Mouse (Mus musculus) inflammation-experienced regulatory T-cells, adult 6 months (primary cell): ENCODE measurements at regions not wholly inside any gene's neighbourhood (a gene's known extent, or its start where the extent isn't known, plus 50 kb on each side); places are given as distances from the start of the nearest gene placed in this dataset.

ENCODE experiments used
- ATAC-seq: one replicate; pipeline ENCODE4 v1.8.0; 2017

GRCm38 (mm10) chr3:149160833-149161232 is 170.5 kb upstream of the Adgrl2 start:
- no peak for ATAC-seq

GRCm38 (mm10) chr3:149157381-149157780 is 167.0 kb upstream of the Adgrl2 start:
- ATAC-seq: no peak

- no peak for ATAC-seq
Observed at GRCm38 (mm10) chr3:149152312-149152711, 162.0 kb upstream of the Adgrl2 start.

GRCm38 (mm10) chr3:149150796-149151195 is 160.4 kb upstream of the Adgrl2 start:
- ATAC-seq: no peak

- no peak for ATAC-seq
Observed at GRCm38 (mm10) chr3:149148608-149149007, 158.3 kb upstream of the Adgrl2 start.

- ATAC-seq: no peak
Observed at GRCm38 (mm10) chr3:149147916-149148315, 157.6 kb upstream of the Adgrl2 start.

- no peak for ATAC-seq
Observed at GRCm38 (mm10) chr3:149146673-149147072, 156.3 kb upstream of the Adgrl2 start.

- ATAC-seq: no peak
Observed at GRCm38 (mm10) chr3:149140461-149140860, 150.1 kb upstream of the Adgrl2 start.

GRCm38 (mm10) chr3:149134028-149134938 is 143.9 kb upstream of the Adgrl2 start:
- ATAC-seq: no peak

GRCm38 (mm10) chr3:149118806-149119205 is 128.5 kb upstream of the Adgrl2 start:
- no peak for ATAC-seq

GRCm38 (mm10) chr3:149117684-149118056 is 127.3 kb upstream of the Adgrl2 start:
- ATAC-seq: no peak

- ATAC-seq: no peak
Observed at GRCm38 (mm10) chr3:149117018-149117683, 126.8 kb upstream of the Adgrl2 start.

- ATAC-seq: no peak
Observed at GRCm38 (mm10) chr3:149116604-149117003, 126.2 kb upstream of the Adgrl2 start.

- no peak for ATAC-seq
Observed at GRCm38 (mm10) chr3:149115901-149116300, 125.5 kb upstream of the Adgrl2 start.

- no peak for ATAC-seq
Observed at GRCm38 (mm10) chr3:149112878-149113277, 122.5 kb upstream of the Adgrl2 start.

GRCm38 (mm10) chr3:149111529-149112439 is 121.4 kb upstream of the Adgrl2 start:
- ATAC-seq: no peak

- no peak for ATAC-seq
Observed at GRCm38 (mm10) chr3:149110831-149111230, 120.5 kb upstream of the Adgrl2 start.

- no peak for ATAC-seq
Observed at GRCm38 (mm10) chr3:149105709-149106450, 115.5 kb upstream of the Adgrl2 start.

GRCm38 (mm10) chr3:149105181-149105580 is 114.8 kb upstream of the Adgrl2 start:
- ATAC-seq: no peak

- ATAC-seq: no peak
Observed at GRCm38 (mm10) chr3:149104080-149104479, 113.7 kb upstream of the Adgrl2 start.

- ATAC-seq: no peak
Observed at GRCm38 (mm10) chr3:149103469-149103868, 113.1 kb upstream of the Adgrl2 start.

- no peak for ATAC-seq
Observed at GRCm38 (mm10) chr3:149102846-149103245, 112.5 kb upstream of the Adgrl2 start.
